Mouse (Mus musculus) thymus, adult 2 months (tissue): ENCODE measurements around the gene Prss35. TPM values are rescaled to one million over a fixed set of nuclear protein-coding genes. Genes with fewer than 3 reads are reported as not detected.

ENCODE experiments used
- DNase-seq: peaks from one replicate; pipeline ENCODE4 v3.0.0; 2021
- H3K27ac ChIP-seq: fragments of 200-500 bp; 2 replicates; pipeline ENCODE4 v1.5.1; 2012; ENCODE audit warnings: low read length, control low read depth; ENCODE audit not compliant: control insufficient read depth, insufficient read depth
- H3K27me3 ChIP-seq: fragments of 200-500 bp; 2 replicates; pipeline ENCODE4 v1.6.1; 2012; ENCODE audit warnings: mild to moderate bottlenecking, low read length, moderate library complexity, mixed read lengths; ENCODE audit not compliant: control insufficient read depth, insufficient read depth
- H3K36me3 ChIP-seq: fragments of 200-500 bp; 2 replicates; pipeline ENCODE4 v1.6.1; 2012; ENCODE audit warnings: mild to moderate bottlenecking, low read length, moderate library complexity; ENCODE audit not compliant: control insufficient read depth, insufficient read depth
- H3K4me1 ChIP-seq: fragments of 200-500 bp; replicated peaks from 2 replicates; pipeline ENCODE4 v1.6.1; 2012; ENCODE audit warnings: low read length; ENCODE audit not compliant: control insufficient read depth, insufficient read depth
- H3K4me3 ChIP-seq: fragments of 200-500 bp; 2 replicates; pipeline ENCODE4 v1.5.1; 2012; ENCODE audit warnings: mild to moderate bottlenecking, low read length, control low read depth, moderate library complexity; ENCODE audit not compliant: control insufficient read depth, insufficient read depth
- CTCF ChIP-seq: fragments of 200-500 bp; IDR thresholded peaks from 2 replicates; pipeline ENCODE4 v1.5.1; 2012; ENCODE audit warnings: mild to moderate bottlenecking, control low read depth, low read length, moderate library complexity, borderline replicate concordance; ENCODE audit not compliant: control insufficient read depth, poor library complexity, insufficient read depth; ENCODE audit errors: extremely low read depth
- POLR2A ChIP-seq: fragments of 200-500 bp; IDR thresholded peaks from 2 replicates; pipeline ENCODE4 v1.6.1; 2012; ENCODE audit warnings: mild to moderate bottlenecking, low read length, control low read depth, moderate library complexity; ENCODE audit not compliant: control insufficient read depth, poor library complexity, insufficient read depth; ENCODE audit errors: extremely low read depth
- WGBS: fragments of 180-500 bp; shearing (Covaris S2); methylation state at CpG from one replicate; pipeline ENCODE4 v1.1.7; 2018; 5-methylcytosine and 5-hydroxymethylcytosine counted together
- polyA plus RNA-seq: library from polyadenylated mRNA; depleted of rRNA; stranded (reverse); fragments of >200 nt; gene quantifications from 2 replicates; pipeline ENCODE4 v1.2.3, GENCODE M21; 2012

The Prss35 gene
- polyA plus RNA-seq, 1 experiment: 0.16 TPM

DNA sequence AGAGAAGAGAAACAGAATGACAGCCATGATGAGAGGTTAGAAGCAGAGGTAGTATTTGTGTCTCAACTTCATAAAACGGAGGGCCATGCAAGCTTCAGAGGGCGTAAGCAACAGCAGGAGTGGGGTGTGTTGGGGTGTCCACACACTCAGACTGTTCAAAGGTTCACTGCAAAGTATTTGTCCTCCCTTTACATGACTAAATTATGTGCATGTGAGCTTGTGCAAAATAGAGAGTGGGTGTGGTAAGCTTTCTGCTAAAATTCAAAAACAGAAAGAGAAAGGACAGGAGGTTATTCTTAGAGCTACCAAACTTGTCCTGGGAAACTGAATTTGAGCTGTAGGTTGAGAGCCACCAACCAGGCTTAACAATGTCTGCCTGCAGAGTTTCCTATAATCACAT is 39.4 kb downstream of the Prss35 start:
- DNase-seq: no peak
- H3K36me3 ChIP-seq: no peaks in the 10 kb centered on the region
- 95% methylated on average over 2 of the region's 2 CpGs for WGBS
- H3K4me1 ChIP-seq: no peaks in the 10 kb centered on the region
- H3K27ac ChIP-seq: no peak overlapping the region
- TF ChIP-seq POLR2A (no peak), CTCF (no peak)
- H3K27me3 ChIP-seq: no peaks in the 10 kb centered on the region
- no peak overlapping the region for H3K4me3 ChIP-seq

DNA sequence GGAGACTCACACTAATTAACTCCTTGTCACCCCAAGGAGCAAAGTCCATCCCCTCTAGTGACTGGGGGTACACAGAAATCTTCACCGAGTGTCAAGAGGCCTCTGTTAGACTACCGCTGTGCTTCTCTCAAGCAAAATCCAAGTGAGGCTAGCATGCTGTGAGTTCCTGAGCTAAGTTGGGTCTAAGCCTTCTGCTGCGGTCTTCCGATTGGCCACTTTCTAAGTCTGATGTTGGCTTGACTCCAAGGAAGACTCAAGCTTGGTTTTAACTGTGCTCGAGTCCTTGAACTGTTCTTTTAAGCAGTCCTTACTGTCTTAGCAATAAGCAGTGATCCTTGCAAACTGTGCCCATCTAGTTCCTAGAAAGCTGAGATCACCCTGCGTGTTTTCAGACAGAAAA is 45.7 kb downstream of the Prss35 start:
- WGBS: 84% methylated on average over 6 of the region's 6 CpGs
- no peaks in the 10 kb centered on the region for H3K36me3 ChIP-seq
- H3K27me3 ChIP-seq: no peaks in the 10 kb centered on the region
- TF ChIP-seq POLR2A: no peak
- TF ChIP-seq CTCF: no peak
- H3K4me1 ChIP-seq: no peaks in the 10 kb centered on the region
- H3K27ac ChIP-seq: no peak overlapping the region
- H3K4me3 ChIP-seq: no peak overlapping the region
- DNase-seq: no peak

DNA sequence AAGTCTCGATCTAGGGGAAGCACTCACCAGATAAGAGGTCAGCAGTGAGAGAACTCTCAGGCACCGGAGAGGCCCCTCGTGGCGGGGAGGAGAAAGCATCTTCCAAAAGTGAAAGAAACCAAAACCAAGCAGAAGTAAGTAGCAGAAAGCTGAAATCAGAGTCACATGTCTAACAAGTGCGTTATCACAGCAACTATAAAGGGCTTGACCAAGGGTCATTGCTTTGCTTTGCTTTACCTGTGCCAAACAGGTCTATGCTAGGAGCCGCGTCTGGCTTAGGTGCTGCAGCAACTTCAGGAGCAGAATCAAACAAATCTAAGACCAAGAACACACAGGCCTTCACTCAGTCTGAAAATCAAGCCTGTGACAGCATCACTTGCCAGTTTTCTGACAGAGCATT is 48.5 kb downstream of the Prss35 start:
- Histone ChIP-seq H3K36me3 (no peaks in the 10 kb centered on the region), H3K27me3 (no peaks in the 10 kb centered on the region), H3K4me3 (no peak overlapping the region), H3K27ac (no peak overlapping the region), H3K4me1 (no peaks in the 10 kb centered on the region)
- 66% methylated on average over 7 of the region's 7 CpGs for WGBS
- TF ChIP-seq POLR2A: no peak
- TF ChIP-seq CTCF: no peak
- DNase-seq: no peak

DNA sequence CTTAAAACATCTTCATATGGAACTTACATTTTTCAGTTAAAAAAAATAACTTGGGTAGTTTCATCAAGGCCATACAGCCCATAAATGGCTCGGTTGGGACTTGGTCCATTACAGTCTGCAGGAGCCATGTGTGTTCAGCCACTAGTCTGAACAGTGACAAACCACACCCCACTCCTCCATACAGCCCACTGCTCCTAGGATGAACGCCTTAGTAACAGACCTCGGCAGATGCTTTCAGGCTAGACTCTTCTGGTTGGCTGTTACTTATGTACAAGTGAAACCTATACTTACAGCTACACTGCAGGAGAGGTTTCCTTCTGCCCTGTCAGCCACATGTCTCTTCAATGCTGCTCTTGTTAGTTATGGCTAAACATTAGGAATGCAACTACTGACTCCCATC is 51.8 kb downstream of the Prss35 start:
- no peak for DNase-seq
- Histone ChIP-seq H3K4me1 (no peaks in the 10 kb centered on the region), H3K27ac (no peak overlapping the region), H3K4me3 (no peak overlapping the region), H3K36me3 (no peaks in the 10 kb centered on the region), H3K27me3 (no peaks in the 10 kb centered on the region)
- TF ChIP-seq POLR2A (no peak), CTCF (no peak)
- WGBS: 86% methylated on average over 3 of the region's 3 CpGs

DNA sequence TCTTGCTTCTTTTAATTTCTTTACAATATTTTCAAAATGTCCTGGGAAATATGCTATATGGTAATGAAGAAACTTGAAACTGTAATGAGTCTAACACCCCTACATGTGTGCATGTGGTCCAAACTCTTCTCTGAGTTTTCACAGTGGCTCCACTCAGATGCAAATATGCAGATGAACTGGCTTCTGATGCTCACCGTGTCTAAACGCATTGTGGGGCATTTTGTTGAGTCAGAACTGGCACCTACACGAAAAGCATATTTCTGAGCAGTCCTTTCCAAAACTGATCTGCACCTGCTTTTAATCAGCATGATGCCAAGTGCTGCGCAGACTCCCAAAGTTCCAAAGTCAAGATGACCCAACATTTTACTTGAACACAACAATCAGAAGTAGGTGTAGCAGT is 54.1 kb downstream of the Prss35 start:
- no peaks in the 10 kb centered on the region for H3K27me3 ChIP-seq
- TF ChIP-seq CTCF: no peak
- TF ChIP-seq POLR2A: no peak
- WGBS: 85% methylated on average over 4 of the region's 4 CpGs
- no peak for DNase-seq
- no peak overlapping the region for H3K4me3 ChIP-seq
- H3K4me1 ChIP-seq: no peaks in the 10 kb centered on the region
- H3K27ac ChIP-seq: no peak overlapping the region
- no peaks in the 10 kb centered on the region for H3K36me3 ChIP-seq

DNA sequence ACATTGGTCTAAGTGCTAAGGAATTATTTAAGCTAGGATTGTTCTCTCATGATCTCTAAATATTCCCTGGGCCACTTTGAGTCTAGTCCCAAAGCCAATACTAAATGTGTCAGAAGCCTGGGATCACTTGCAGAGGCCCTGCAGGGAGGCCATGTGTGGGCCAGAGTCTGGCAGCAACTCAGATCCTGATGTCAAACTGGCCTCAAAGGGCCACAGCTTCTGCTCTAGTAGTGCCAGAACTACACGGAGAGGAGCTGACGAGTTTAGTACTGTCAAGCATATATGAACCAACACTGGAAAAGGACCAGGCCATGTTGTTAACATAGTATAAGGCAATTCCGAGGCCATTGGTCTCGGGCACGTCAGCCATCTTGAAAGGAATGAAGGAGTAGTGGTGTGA is 54.7 kb downstream of the Prss35 start:
- H3K36me3 ChIP-seq: no peaks in the 10 kb centered on the region
- H3K4me1 ChIP-seq: no peaks in the 10 kb centered on the region
- TF ChIP-seq POLR2A: no peak
- no peak for TF ChIP-seq CTCF
- H3K27me3 ChIP-seq: no peaks in the 10 kb centered on the region
- H3K4me3 ChIP-seq: no peak overlapping the region
- H3K27ac ChIP-seq: no peak overlapping the region
- no peak for DNase-seq
- WGBS: 96% methylated on average over 5 of the region's 5 CpGs

DNA sequence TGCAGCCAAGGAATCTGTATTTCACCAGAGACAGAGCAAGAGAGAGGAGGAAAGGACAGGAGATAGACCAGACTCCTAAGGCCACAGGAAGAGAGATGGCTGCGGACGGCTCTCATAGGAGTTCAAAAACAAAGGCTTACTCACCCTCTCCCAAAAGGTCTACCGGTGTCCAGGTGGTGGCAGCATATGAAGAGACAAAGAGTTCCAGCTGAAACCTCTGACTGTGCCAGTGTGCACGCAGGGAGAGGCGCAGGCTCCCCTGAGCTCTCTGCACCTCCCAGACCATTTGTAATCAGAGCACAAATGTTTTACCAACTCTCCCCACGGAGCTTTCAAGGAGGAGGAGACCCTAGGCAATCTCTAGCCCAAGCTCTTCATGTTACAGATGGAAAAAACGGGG is 55.2 kb downstream of the Prss35 start:
- Histone ChIP-seq H3K4me1 (no peaks in the 10 kb centered on the region), H3K27me3 (no peaks in the 10 kb centered on the region), H3K4me3 (no peak overlapping the region), H3K36me3 (no peaks in the 10 kb centered on the region), H3K27ac (no peak overlapping the region)
- TF ChIP-seq POLR2A (no peak), CTCF (no peak)
- 60% methylated on average over 7 of the region's 7 CpGs for WGBS
- no peak for DNase-seq
